Mouse (Mus musculus) testis, adult 2 months (tissue): ENCODE results near the gene Ganab.

ENCODE experiments used
- CTCF ChIP-seq: fragments of 200-500 bp; IDR thresholded peaks from 2 replicates; pipeline ENCODE4 v1.5.1; 2012; ENCODE audit warnings: low read depth, mild to moderate bottlenecking, inconsistent platforms, low read length, moderate library complexity; ENCODE audit not compliant: control insufficient read depth, insufficient read depth, insufficient replicate concordance
- POLR2A ChIP-seq: fragments of 200-500 bp; IDR thresholded peaks from 2 replicates; pipeline ENCODE4 v1.6.1; 2012; ENCODE audit warnings: low read depth, mild to moderate bottlenecking, inconsistent platforms, low read length, moderate library complexity; ENCODE audit not compliant: control insufficient read depth

GRCm38 (mm10) chr19:8903412-8903811 lies 5.5 kb downstream of the Ganab start:
- TF ChIP-seq CTCF (no peak), POLR2A (no peak)
